Mouse (Mus musculus): ENCODE measurements around the gene Tlr9. TPM values are rescaled to one million over a fixed set of nuclear protein-coding genes. Genes with fewer than 3 reads are reported as not detected.

Tlr9 gene
- total RNA-seq (2021): 1 to 10 TPM; 1.2 to 1.5 TPM
- long read RNA-seq, experiment 1: 0 reads
- long read RNA-seq, experiment 2: 0 reads

DNA sequence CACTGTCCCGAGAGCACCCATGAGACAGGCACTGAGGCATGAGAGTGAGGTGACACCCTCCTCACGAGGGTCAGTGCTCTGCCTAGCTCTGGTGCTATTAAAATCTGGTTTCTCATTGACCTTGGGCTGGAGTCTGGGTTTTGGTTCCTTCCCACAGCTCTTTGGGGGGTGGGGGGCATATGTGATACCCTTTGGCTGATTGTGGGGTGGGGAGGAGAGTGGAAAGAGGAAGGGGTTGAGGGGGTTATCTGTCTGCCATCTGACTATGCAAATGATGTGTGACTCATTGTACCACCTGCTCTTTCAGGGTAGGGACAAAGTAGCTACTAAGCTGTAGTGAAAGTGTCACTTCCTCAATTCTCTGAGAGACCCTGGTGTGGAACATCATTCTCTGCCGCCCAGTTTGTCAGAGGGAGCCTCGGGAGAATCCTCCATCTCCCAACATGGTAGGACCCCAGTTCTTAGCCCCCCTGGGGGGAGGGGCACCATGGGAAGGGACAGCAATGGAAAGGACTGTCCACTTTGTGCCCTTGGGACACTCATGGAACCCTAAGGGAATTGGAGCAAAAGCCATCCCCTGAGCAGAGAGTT lies at the start of gene Tlr9:
Tlr9 (plus strand) TSS at position 338 of the 591 bp plus-strand sequence.
- DNase-seq: no peak

DNA sequence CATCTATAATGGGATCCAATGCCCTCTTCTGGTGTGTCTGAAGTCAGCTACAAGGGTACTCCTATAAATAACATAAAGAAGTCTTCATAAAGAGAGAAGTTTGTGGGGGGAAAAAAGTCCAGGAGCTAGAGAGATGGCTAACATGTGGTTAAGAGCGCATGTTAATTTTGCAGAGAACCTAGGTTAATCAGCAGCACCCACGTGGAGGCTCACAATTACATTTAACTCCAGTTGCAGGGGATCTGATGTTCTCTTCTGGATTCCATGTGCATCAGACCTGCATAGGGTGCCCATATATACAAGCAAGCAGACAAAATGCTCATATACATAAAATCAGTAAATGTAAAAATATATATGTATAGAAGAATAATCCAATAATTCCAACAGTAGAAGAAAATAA lies 49.0 kb upstream of the Tlr9 start:
- DNase-seq: no peak

DNA sequence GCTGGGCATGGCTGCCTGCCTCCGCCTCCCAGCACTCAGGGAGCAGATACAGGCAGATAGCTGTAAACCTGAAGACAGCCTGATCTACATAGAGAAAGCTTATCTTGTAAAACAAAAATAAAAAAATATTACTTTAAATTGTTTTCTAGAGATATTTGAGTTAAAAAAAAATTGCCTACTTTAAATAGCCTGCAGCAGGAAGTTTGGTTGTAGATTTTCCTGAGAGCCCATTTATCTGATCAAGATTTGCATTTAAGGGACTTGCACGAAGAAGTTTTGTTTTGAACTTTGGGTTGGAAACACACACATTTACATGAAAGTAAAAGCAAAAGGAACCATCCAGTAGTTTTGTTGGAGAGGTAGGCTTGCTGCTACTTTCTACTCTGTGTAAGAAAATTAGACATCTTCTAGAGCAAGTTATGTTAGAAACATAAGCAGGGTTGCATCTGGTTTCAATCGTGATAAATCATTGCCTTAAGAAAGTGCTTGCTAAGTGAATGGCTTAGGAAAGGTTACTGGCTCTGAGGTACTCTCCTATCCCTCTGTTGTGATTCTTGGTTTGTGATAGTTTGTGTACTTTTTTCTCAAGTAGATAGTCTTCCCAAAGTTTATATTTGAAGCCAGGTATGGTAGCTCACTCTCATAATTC lies 46.7 kb upstream of the Tlr9 start:
- DNase-seq: no peak

DNA sequence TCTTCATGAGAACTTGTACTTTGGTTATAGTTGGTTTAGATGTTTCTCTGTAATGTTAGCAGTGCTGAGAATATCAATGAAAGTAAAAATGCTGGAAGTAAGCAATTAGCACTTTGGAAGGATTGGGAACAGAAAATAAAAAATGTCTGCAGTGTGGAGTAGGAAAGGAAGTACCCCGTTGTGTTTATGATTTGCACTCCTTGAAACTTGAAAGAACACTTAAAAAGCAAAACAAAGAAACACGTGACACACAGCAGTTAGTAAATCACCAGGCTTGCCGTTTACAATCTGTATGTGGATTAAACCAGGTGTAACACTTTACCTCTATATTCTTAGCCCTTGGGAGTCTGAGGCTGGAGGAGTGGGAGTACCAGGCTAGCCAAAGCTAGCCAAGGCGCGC lies 45.6 kb upstream of the Tlr9 start:
- no peak for DNase-seq

DNA sequence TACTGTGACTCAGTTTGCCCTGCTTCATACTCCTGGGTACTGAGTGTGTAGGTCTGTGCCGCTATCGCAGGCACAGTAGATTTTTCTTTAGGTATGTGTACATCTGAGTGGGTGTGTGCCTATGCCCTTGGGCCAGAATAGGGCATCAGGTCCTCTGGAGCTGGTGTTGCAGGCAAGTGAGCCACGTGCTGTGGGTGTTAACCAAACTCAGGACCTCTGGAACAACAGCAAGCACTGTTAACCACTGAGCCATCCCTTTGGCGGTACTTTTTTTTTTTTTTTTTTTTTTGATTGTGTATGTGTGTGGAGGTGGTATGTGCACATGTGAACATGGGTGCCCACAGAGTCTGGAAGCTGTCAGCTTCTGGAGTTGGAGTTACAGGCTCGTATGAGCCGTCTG lies 44.6 kb upstream of the Tlr9 start:
- no peak for DNase-seq

DNA sequence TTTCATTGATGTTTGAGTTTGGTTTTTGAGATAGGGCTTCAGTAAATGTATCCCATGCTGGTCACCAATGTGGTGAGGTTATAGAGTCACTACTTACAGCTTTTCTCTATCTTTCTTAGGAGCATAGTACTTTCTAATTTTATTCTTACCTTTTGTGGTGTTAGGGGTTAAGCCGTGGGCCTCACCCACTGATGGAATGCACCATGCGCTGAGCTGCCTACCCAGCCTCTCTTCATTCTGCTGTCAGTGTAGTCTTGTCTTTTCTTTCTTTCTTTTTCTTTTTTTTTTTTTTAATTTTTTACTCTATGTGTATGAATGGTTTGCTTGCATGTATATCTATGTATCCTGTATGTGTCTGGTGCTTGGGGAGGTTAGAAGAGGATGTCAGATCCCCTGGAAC lies 42.9 kb upstream of the Tlr9 start:
- DNase-seq: no peak

DNA sequence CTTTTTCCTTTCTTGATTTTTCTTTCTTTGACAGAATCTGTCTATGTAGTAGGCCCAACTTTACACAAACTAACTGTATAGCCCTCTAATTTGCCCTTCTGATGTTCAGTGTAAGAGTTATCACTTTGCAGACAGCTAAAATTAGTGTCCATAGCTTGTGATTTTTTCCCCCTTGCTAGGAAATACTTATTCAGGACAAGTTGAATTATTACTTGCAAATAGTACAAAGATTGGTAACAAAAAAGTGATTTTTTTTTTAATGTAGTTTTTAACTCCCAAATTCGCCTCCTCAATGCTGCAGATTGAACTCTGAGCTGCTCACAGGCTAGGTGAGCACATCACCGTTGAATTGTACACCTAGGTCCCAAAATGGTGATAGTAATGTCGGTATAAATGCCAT lies 42.4 kb upstream of the Tlr9 start:
- DNase-seq: no peak

DNA sequence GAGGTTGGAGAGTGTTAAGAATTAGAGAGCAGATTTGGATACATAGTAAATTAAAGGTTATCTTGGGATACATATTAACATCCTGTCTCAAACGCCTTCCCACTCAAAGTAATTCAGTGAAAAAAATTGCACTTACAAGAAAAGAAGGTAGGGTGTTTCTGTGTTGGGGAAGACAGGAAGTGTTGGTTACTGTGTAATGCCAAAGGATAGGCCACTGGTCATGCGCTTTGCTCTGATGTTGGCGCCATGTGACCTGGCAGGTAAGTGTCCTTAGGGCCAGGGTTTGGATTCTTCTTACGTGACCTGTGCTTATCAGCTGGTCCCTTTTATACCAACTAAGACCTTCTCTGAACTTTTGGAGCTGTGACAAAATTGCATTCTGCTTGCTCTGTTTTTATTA lies 40.3 kb upstream of the Tlr9 start:
- DNase-seq: no peak

DNA sequence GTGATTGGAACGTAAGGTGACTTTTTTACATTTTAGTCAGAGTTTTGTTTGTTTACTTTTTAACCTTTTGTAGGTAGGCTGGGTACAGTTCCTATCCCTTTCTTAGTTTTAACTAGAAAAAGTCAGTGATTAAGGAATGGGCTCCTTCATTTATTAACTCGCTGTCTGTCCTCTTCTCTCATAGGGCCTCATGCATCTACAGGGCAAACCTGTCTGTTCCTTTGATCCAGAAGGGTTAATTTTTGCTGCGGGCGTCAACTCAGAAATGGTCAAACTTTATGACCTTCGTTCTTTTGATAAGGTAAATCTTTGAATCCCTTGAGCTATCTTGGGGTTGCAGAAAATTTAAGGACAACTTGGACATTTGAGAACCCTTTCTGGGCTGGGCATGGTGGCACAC lies 38.4 kb upstream of the Tlr9 start:
- no peak for DNase-seq

DNA sequence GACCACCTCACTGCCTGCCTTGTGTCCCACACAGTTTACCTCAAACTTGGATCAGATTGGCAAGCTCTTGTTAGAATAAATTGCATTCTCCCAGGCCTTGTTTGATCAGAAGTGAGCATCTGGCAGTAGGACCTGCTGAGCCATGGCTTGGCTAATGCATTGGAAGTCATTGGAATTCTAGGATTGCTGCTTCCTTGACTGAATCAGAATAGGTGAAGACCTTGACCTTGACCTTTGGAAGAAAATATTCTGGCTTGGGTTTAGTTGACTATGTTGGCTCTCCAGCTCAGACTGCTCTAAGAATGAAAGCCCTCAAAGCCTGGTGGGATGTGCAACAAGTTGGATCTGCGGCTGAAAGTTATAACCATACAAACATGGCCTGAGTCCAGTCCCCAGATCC lies 31.0 kb upstream of the Tlr9 start:
- DNase-seq: no peak

DNA sequence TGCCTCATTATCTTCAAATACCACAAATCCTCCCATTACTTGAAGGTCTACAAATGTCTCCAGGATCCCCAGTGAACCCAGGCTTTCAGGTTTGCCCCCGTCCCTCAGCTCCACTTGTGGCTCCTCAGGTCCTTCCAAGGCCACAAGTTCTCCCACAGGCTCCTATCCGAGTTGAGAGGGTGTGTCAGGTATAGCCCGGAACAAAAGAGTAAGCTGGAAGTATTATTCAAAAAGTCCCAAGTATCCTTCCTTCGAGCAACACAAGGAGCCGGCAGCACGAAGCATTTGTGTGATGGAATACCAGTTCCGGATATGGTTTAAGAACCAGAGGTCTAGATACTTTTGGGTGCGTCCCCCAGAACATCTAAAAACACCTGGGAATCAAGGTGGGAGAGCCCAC lies 30.4 kb upstream of the Tlr9 start:
- no peak for DNase-seq

DNA sequence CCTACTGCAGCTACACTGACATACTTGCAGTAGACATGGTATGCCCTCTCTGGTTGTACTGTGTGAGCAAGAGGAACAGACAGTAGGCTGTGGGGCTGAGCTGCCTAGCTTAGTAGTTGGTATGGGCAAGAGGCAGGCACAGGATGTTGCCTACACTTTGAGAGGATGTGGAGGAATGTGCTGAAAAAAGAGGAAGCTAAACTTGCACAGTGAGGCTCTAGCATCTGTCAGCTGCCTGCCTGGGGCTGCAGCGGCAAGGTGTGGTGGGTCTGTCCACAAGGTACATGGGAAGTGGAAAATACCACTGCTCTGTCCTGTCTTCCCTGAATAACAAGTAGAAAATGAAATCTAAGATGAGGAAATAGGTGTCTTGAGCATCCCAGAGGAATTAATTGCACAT lies 29.4 kb upstream of the Tlr9 start:
- DNase-seq: no peak

DNA sequence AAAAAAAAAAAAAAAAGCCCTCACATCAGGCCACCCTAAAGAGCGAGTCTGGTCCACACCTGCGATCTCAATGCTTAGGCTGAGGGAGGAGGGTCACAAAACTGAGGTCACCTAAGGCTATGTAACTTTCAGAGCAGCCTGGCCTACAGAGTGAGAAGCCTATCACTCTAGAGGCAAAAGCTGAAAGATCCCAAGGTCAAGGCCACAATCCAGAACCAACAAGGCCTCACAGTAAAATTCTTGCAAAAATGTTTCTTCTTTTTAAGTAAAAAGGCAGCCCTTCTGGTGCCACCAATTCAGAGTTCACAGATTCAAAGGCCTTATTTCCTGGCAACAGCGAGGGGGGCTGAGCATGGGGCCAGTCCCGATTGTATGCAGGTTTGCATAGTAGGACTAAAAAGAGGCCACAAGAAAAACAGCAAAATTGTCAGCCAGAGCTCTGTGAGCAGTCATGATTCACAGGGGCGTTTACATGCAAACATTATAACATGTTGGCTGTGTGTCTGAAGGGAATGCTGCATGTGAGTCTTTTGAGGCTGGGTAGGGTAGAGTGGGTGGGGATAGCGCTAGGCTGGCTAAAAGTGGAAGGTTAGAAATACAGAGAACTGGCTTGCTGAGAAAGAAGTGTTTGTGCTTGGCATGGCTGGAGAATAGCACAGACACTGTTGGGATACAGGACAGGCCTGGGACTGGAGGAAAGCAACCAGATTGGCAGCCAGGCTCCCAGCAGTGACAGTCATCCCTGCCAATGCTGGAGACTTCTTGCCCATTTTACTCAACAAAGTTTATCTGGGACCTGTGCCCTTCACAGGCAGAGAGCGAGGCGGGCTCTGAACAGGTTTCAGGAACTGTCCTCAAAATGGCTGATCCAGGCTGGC lies 28.2 kb upstream of the Tlr9 start:
- peak; percentile 55 for DNase-seq

DNA sequence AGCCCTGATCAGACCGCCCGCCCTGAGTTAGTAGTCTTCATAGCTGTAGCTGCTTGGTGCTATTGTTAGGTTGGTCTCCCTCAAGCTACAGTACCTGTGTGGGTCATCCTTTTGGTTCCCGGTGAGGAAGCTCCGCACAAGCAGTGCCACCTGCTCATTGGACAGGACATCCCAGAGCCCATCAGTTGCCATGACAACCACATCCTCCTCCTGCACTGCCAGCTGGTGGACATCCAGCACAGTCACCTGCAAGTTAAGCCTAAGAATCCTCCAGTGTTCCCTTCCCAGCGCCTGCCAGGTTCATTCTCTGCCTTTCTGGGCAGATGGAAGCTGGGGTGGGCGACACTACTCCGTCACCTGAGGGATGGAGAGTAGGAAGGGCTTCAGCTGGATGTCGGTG lies 26.7 kb upstream of the Tlr9 start:
- no peak for DNase-seq

DNA sequence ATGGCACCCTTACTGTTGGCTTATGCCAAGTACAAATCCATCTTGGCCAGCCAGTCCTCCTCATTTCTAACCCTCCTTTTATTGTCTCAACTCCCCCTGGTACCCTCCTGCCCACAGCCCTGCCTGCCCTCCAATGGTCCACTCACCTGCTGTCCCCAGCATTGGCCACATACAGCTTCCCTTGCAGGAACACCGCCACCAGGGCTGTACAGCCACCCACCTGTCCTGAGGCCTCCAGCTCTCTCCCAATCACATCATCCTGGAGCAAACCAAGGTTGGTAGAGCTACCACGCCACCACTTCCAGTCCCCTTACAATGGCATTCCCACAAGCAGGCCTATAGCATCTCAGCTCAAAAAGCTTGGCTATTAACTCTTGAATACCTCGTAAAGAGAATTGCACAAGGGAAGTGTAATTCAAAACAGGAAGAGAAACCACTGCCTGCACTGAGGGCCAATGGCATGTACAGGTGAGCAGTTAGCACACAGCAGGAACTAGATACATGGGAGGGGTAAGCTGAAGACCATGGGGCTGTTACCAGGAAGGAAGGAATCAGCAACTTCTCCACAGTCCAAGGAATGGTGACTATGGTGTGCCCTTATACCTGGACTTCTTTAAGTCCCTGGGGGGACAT lies 25.2 kb upstream of the Tlr9 start:
- no peak for DNase-seq

DNA sequence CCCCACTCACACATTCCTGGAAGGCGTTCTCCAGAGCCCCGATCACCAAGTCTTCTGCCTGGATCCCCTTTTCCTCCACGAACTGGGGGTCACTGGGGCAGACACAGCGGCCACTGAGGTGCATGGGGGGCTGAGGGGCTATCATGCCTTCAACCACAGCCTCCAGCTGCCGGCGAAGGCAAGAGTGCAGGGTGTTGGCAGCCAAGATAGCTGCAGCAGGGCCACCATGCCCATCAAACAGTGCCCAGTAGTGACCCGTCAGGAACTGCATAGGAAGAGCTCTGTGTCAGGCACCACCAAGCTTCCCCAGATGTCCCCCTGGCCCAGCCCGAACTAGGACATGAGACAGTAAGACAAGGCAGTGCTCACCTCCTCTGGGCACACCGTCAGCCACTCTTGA lies 24.7 kb upstream of the Tlr9 start:
- DNase-seq: no peak

DNA sequence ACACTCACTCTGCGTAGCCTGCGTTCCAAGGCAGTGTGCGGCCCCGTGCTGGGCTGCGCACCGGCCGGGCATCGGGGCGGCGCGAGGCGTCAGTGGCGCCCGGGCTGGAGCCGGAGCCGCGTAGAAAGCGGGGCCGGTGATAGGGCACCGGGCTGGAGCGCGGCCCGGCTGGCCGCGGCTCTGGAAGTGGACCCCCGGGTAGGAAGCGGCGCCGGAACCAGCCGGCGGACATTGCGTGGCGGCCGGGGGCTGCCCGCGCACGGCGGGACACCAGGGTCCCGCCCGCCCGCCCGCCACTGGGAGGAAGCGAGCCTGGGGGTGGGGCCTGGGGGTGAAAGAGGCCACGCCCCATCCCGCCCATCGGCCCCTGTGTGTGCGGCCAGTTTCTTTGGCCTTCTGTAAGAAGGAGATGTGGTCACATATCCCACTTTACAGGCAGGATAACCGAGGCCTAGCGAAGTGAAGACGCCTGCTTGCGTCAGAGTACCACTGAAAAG lies 23.4 kb upstream of the Tlr9 start:
- peak; percentile 91 for DNase-seq

DNA sequence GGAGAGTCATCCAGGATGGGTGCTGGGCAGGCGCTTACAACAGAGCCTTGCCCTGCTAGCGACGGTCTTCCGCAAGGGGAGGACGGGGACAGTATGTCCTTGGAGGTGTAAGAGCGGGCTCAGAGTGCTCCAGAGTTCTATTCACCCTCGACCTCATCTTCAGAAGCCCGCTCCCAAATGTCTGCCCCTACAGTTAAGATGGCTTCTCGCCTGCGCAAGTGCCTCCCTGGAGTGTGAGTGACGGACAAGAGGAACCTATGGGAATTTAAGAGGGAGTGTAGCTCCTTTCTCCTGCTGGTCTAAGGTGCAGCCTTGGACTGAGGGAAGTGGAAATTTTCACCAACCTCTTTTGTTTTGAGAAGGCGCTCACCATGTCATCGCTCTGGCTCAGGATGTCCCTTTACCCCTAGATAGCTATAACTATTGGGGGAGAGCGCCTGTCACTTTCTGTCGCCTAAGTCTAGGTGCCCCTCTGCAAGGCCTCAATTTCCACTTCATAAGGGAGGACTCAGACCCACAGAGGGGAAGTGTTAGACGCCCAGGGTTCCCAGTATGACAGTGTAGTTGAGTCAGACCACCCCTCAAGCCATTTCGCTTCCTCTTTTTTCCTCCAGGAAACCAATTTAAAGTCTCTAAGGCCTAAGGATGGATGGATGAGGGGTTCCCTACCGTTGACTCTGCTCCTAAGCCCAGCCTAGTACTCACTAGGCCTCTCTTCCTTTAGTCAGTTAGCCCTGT lies 22.7 kb upstream of the Tlr9 start, which contains the start of gene Ppm1m:
Ppm1m (minus strand) TSS at position 212 of the 738 bp plus-strand sequence.
- DNase-seq: no peak

DNA sequence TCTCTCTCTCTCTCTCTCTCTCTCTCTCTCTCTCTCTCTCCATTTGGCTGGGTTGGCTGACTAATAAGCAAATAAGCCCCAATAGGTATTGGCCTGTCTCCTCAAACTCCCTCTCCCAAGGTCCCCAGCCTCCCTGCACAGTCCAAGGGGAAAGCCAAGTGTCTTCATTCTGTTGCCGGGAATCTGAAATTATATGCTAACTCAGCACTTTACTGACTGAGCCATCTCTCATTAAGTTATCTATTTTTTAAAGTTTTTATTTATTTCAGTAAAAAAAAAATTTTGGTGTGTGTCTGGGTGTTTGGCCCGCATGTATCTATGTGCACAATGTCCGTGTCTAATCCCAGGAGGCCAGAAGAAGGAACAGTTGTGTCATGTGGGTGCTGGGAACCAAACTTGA lies 20.5 kb upstream of the Tlr9 start:
- peak; percentile 2 for DNase-seq

DNA sequence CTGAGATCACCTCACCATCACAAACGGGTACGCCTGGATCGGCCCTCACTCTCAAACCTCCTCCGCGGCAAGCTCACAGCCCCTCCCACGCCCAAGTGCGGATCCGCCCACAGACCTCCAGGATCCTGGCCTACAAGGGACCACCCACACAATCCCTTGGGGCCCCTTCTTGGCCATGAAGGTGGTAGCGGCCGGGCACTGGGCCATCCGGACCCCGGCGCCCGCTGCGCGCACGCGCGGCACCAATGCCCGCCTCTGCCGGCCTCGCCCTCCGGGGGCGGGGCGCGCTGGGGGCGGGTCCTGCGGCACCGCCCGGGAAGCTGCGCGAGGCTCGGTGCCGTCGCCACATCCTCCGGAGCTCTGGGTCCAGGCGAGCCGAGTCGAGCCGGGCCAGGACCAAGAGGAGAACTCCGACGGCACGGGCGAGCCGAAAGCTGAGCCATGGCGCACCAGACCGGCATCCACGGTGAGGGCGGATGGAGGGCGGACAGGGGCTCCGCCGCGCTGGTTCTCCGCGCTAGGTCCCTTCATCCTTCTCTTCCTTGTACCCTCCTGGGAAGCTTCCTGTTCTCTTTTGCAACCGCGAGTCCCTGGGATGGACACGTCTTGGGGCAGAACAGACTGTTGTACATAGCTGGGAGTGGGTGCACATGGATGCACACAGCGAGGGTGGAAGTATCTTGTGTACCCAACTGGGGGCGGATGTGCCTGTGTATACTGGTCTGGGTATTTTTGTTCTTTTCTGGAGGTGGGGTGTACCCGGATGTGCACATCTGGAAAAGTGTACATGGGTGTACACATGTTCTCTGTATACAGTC lies 19.4 kb upstream of the Tlr9 start, which contains the start of gene Twf2:
Twf2 (plus strand) TSS at position 290 of the 818 bp plus-strand sequence.
- peak; percentile 95 for DNase-seq
